Mouse (Mus musculus): ENCODE results near the gene Igtp. TPM values are rescaled to one million over a fixed set of nuclear protein-coding genes. Genes with fewer than 3 reads are reported as not detected.

Gene Igtp
- total and polyA plus RNA-seq, 3 experiments = 70.3 to 143 (median 107) TPM

DNA sequence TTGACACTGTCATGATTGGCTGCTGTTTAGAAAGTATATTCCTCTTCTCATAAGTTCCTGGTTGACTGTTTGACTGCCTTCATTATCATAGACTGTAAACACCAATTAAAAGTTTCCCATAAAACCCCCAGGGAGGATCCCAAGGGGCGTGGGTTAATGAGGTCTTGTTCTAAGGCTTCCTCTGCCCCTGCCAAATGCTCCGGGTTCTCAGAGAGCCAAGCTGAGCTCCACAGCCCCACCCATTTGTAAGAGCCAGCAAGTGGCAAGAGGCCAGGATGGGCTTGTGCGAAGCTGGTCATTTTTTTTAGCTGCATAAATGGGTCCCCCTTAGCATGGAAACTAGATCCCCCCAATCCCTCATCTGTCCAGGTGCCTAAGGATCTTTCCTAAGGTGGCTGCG is 47.9 kb downstream of the Igtp start:
- no peaks in the 10 kb centered on the region for H3K4me1 ChIP-seq (ENCODE audit: control insufficient read depth in 1 of 2, insufficient read depth in 2 of 2)
- H3K36me3 ChIP-seq (replicated peaks in 1 of 2; ENCODE audit: control insufficient read depth in 1 of 2, insufficient read depth in 1 of 2, low read length in 1 of 2) = no peaks in the 10 kb centered on the region
- no peak overlapping the region for H3K9ac ChIP-seq (ENCODE audit: insufficient read depth, low read depth)
- no peak overlapping the region for H3K4me2 ChIP-seq (ENCODE audit: insufficient read depth, low read depth, poor library complexity, severe bottlenecking)
- H3K27me3 ChIP-seq (replicated peaks) = peaks cover 77% of the 10 kb centered on the region
- peaks cover 22% of the 10 kb centered on the region for H3K9me3 ChIP-seq (replicated peaks; ENCODE audit: low read length)
- no peak overlapping the region for H3K27ac ChIP-seq (ENCODE audit: insufficient read depth, low read depth)
- H3K4me3 ChIP-seq (replicated peaks in 1 of 3; ENCODE audit: low read depth in 2 of 3, low read length in 2 of 3, poor library complexity in 1 of 3) = no peak overlapping the region
- in situ Hi-C loops (cut with MboI; ENCODE audit: low pct_ligation_motif_present, low pct_unique_long_range_greater_than_20kb, low sequenced_read_pairs) = no loop called here
- no peaks in the 10 kb centered on the region for H3K79me2 ChIP-seq (replicated peaks; ENCODE audit: control insufficient read depth, extremely low read depth, insufficient read depth, poor library complexity, severe bottlenecking)
- dilution Hi-C loops (cut with MboI; ENCODE audit: extremely low pct_ligation_motif_present, extremely low pct_unique_long_range_greater_than_20kb, low sequenced_read_pairs) = no loop called here
- TF ChIP-seq SIN3A (IDR thresholded peaks at IDR 0.05; ENCODE audit: low read length) = no peak
- no peak for TF ChIP-seq IRF4 (IDR thresholded peaks at IDR 0.05; ENCODE audit: low read depth, low read length)
- TF ChIP-seq NELFE (IDR thresholded peaks at IDR 0.05; ENCODE audit: low read depth, low read length) = no peak
- TF ChIP-seq ZC3H11A (IDR thresholded peaks at IDR 0.05; ENCODE audit: low read depth, low read length) = no peak
- no peak for TF ChIP-seq PAX5 (IDR thresholded peaks at IDR 0.05; ENCODE audit: low read length)
- no peak for TF ChIP-seq MAFK (IDR thresholded peaks at IDR 0.05; ENCODE audit: insufficient replicate concordance, low read length)
- TF ChIP-seq ETS1 (conservative IDR thresholded peaks at IDR 0.05; ENCODE audit: low read depth, low read length) = no peak
- TF ChIP-seq POLR2AphosphoS2 (IDR thresholded peaks at IDR 0.05; ENCODE audit: low read depth, low read length) = no peak
- TF ChIP-seq CTCF (conservative IDR thresholded peaks at IDR 0.05 in 1 of 2, IDR thresholded peaks at IDR 0.05 in 1 of 2; ENCODE audit: low read depth in 2 of 2, low read length in 2 of 2) = no peak
- no peak for TF ChIP-seq MXI1 (IDR thresholded peaks at IDR 0.05; ENCODE audit: low read depth, low read length)
- no peak for TF ChIP-seq MEF2A (IDR thresholded peaks at IDR 0.05; ENCODE audit: borderline replicate concordance, low read depth, low read length)
- no peak for TF ChIP-seq BHLHE40 (IDR thresholded peaks at IDR 0.05; ENCODE audit: low read depth, low read length)
- no peak for TF ChIP-seq KAT2A (IDR thresholded peaks at IDR 0.05; ENCODE audit: insufficient replicate concordance, low read length)
- TF ChIP-seq ZKSCAN1 (IDR thresholded peaks at IDR 0.05; ENCODE audit: borderline replicate concordance, low read depth, low read length) = no peak
- no peak for TF ChIP-seq E2F4 (IDR thresholded peaks at IDR 0.05; ENCODE audit: insufficient replicate concordance, low read depth, low read length)
- TF ChIP-seq TBP (conservative IDR thresholded peaks at IDR 0.05; ENCODE audit: low read depth, low read length) = no peak
- no peak for TF ChIP-seq RCOR1 (conservative IDR thresholded peaks at IDR 0.05; ENCODE audit: low read depth, low read length)
- DNase-seq (ENCODE audit: extremely low read depth) = no peak

DNA sequence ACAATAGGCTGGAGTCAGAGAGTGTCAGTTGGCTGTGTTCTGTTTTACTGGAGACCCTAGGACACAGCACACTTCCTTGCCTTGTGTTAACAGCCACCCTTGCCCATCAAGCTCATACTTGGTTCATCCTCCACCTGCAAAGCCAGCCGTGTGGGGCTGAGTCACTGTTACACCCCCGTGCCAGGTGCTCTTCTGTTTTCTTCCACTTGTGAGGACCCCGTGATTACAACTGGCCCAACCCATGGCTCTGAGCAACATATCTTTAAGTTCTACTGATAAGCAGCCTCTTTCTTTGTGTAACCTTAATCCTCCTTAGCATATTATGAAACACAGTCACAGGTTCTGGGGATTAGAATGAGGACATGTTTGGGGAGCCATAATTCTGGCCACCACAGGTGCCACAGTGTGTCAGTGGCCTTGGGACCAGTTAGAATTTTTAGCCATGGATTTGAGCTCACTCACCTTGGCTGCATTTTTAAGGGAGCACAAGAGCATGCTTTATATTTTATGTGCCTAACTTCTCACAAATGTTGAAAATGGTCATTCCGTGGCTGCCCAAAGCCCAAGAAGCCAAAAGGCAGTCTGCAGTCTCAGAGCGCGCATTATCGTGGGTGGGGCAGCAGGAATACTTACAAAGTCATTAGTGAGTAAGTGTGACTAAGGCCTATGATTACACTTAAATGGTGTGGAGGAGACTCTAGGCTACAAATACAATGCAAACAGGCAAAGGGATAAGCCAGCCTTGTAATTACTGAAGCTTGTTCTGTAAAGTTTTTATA is 50.0 kb downstream of the Igtp start:
- Histone ChIP-seq H3K36me3 (replicated peaks in 1 of 2; ENCODE audit: control insufficient read depth in 1 of 2, insufficient read depth in 1 of 2, low read length in 1 of 2) (no peaks in the 10 kb centered on the region), H3K4me1 (ENCODE audit: control insufficient read depth in 1 of 2, insufficient read depth in 2 of 2) (no peaks in the 10 kb centered on the region), H3K4me3 (replicated peaks in 1 of 3; ENCODE audit: low read depth in 2 of 3, low read length in 2 of 3, poor library complexity in 1 of 3) (no peak overlapping the region), H3K27ac (ENCODE audit: insufficient read depth, low read depth) (no peak overlapping the region), H3K4me2 (ENCODE audit: insufficient read depth, low read depth, poor library complexity, severe bottlenecking) (no peak overlapping the region), H3K9ac (ENCODE audit: insufficient read depth, low read depth) (no peak overlapping the region), H3K9me3 (replicated peaks; ENCODE audit: low read length) (peaks cover 22% of the 10 kb centered on the region), H3K79me2 (replicated peaks; ENCODE audit: control insufficient read depth, extremely low read depth, insufficient read depth, poor library complexity, severe bottlenecking) (no peaks in the 10 kb centered on the region), H3K27me3 (replicated peaks) (peaks cover 68% of the 10 kb centered on the region)
- no peak for TF ChIP-seq ZC3H11A (IDR thresholded peaks at IDR 0.05; ENCODE audit: low read depth, low read length)
- TF ChIP-seq EP300 (IDR thresholded peaks at IDR 0.05; ENCODE audit: low read length) = no peak
- in situ Hi-C loops (cut with MboI; ENCODE audit: low pct_ligation_motif_present, low pct_unique_long_range_greater_than_20kb, low sequenced_read_pairs) = no loop called here
- DNase-seq (ENCODE audit: extremely low read depth) = no peak
- dilution Hi-C loops (cut with MboI; ENCODE audit: extremely low pct_ligation_motif_present, extremely low pct_unique_long_range_greater_than_20kb, low sequenced_read_pairs) = no loop called here

Data from CH12.LX (cell line).